Mouse (Mus musculus): ENCODE results near the gene Slc15a4. TPM values are rescaled to one million over a fixed set of nuclear protein-coding genes. Genes with fewer than 3 reads are reported as not detected.

Slc15a4 gene
- 5.0 and 6.7 TPM in 2 replicates for polyA plus RNA-seq (2012; rRNA removed)

GRCm38 (mm10) chr5:127632167-127633145 is at the start of gene Slc15a4, which contains the start of gene Glt1d1:
Gene Slc15a4, minus strand, starts transcription at chr5:127632897.
Gene Glt1d1, plus strand, starts transcription at chr5:127632262.

Other genes with a start within 250 kb of the Slc15a4 start
- 0.12 and 0.15 TPM in 2 replicates for gene Glt1d1, start 635 bp downstream of the Slc15a4 start, polyA plus RNA-seq (2012; rRNA removed)